Mouse (Mus musculus) C2C12 (cell line): ENCODE measurements around the gene Etv4. TPM values are rescaled to one million over a fixed set of nuclear protein-coding genes. Genes with fewer than 3 reads are reported as not detected.

Source experiments
- H3K27me3 ChIP-seq: one replicate; pipeline ENCODE4 v1.6.1; 2011; ENCODE audit not compliant: control insufficient read depth, insufficient read depth, insufficient read length
- H3K36me3 ChIP-seq: one replicate; pipeline ENCODE4 v1.6.1; 2011; ENCODE audit not compliant: control insufficient read depth, insufficient read depth
- H3K4me3 ChIP-seq: one replicate; pipeline ENCODE4 v1.5.1; 2011; ENCODE audit warnings: mild to moderate bottlenecking, control low read depth; ENCODE audit not compliant: poor library complexity, insufficient read depth, severe bottlenecking
- H3K79me2 ChIP-seq: one replicate; pipeline ENCODE4 v1.6.1; 2011; ENCODE audit not compliant: control insufficient read depth, insufficient read depth
- H3K79me3 ChIP-seq: one replicate; pipeline ENCODE4 v1.6.1; 2011; ENCODE audit warnings: low read depth, control low read depth
- H3ac ChIP-seq: one replicate; pipeline ENCODE3; 2011; ENCODE audit warnings: low read depth; ENCODE audit not compliant: control insufficient read depth, insufficient read length
- CEBPB ChIP-seq: IDR thresholded peaks from one replicate; pipeline ENCODE4 v1.6.1; 2011; ENCODE audit warnings: low read depth, mild to moderate bottlenecking, control low read depth, moderate library complexity
- CTCF ChIP-seq: IDR thresholded peaks from one replicate; pipeline ENCODE4 v1.5.1; 2011; ENCODE audit not compliant: control insufficient read depth, insufficient read depth, insufficient read length
- FOSL1 ChIP-seq: IDR thresholded peaks from one replicate; pipeline ENCODE4 v1.8.0; 2011; ENCODE audit warnings: mild to moderate bottlenecking, low read length; ENCODE audit not compliant: poor library complexity, insufficient read depth, severe bottlenecking
- MAX ChIP-seq: IDR thresholded peaks from one replicate; pipeline ENCODE4 v1.6.1; 2011; ENCODE audit warnings: mild to moderate bottlenecking, control low read depth
- MYOD1 ChIP-seq: IDR thresholded peaks from one replicate; pipeline ENCODE4 v1.6.1; 2011; ENCODE audit warnings: low read depth; ENCODE audit not compliant: control insufficient read depth, insufficient read length
- MYOG ChIP-seq: IDR thresholded peaks from one replicate; pipeline ENCODE4 v1.6.1; 2011; ENCODE audit not compliant: control insufficient read depth, insufficient read length; ENCODE audit errors: extremely low read depth
- USF1 ChIP-seq: IDR thresholded peaks from one replicate; pipeline ENCODE4 v1.6.1; 2011; ENCODE audit warnings: low read depth, mild to moderate bottlenecking, control low read depth, moderate library complexity
- polyA plus RNA-seq: library from polyadenylated mRNA; unstranded; fragments of >200 nt; fragmentation: generic; extraction: Trizol; gene quantifications from one replicate; pipeline ENCODE4 v1.2.1, GENCODE M21; 2012; ENCODE audit warnings: missing spikeins

The Etv4 gene
- polyA plus RNA-seq, 1 experiment, result 67.5 TPM

GRCm38 (mm10) chr11:101809060-101809828 lies 24.1 kb upstream of the Etv4 start:
- no peaks in the 10 kb centered on the region for H3K27me3 ChIP-seq
- no peak overlapping the region for H3ac ChIP-seq
- H3K79me3 ChIP-seq, result no peaks in the 10 kb centered on the region
- H3K36me3 ChIP-seq, result no peaks in the 10 kb centered on the region
- no peak overlapping the region for H3K4me3 ChIP-seq
- TF ChIP-seq CEBPB (no peak), MYOD1 (no peak), FOSL1 (no peak), MAX (no peak), CTCF (no peak), MYOG (no peak), USF1 (no peak)
- no peaks in the 10 kb centered on the region for H3K79me2 ChIP-seq

DNA sequence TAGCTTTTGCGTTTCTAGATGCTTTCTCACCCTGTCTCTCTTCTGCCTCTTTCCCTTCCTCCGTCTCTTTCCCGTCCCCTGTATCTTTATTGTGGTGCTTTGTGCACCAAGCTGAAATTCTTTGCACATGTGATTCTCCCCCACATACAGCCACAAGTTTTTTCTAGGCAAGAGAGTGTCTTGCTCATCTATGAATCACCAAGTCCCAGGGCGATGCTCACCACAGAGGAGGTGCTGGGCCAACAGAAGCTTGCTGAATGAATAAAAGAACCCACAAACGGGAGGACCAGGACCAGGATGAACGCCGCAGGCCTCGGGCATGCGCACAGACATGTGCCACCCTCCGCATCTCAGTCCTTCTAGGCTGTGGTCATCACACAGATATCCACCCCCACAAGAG lies 22.1 kb upstream of the Etv4 start:
- Histone ChIP-seq H3K4me3 (no peak overlapping the region), H3K79me3 (no peaks in the 10 kb centered on the region), H3K79me2 (no peaks in the 10 kb centered on the region), H3K27me3 (no peaks in the 10 kb centered on the region), H3ac (peak overlapping the region; percentile 63), H3K36me3 (no peaks in the 10 kb centered on the region)
- TF ChIP-seq FOSL1 (peak; percentile 95), MYOG (no peak), MAX (peak; percentile 46), MYOD1 (no peak), CEBPB (peak; percentile 11), USF1 (peak; percentile 83)

- Histone ChIP-seq H3K36me3 (no peaks in the 10 kb centered on the region), H3K27me3 (no peaks in the 10 kb centered on the region), H3ac (peak overlapping the region; percentile 63), H3K79me2 (no peaks in the 10 kb centered on the region), H3K4me3 (no peak overlapping the region), H3K79me3 (no peaks in the 10 kb centered on the region)
- TF ChIP-seq MYOD1 (peak; percentile 3), MAX (no peak)
These were observed 21.6 kb upstream of the Etv4 start for GRCm38 (mm10) chr11:101806741-101807140.

DNA sequence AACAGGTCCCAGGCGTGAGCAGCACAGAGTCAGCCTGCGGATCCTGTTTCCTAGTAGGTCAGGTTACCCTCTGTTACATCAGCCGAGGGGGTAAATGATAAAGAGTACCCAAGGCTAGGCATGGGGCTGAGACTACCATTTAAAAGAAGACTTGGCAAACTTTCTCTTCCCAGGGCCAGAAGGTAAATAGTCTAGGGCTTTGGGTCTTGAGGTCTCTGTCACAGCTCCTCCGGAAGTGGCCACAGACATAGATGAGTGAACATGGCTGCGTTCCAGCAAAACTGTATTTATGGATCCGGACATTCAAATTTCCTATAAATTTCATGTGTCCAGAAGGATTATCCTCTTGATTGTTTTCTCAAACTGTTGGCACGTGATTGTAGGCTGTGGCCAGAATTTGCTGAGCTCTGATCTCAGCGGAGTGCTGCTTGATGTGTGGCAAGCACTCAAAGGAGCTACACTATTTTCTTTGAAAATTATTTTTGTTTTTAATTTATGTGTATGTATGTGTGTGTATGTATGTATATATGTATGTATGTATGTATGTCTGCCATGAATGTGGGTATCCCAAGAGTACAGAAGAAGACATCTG lies 20.0 kb upstream of the Etv4 start:
- TF ChIP-seq MYOG, result no peak
- TF ChIP-seq USF1, result no peak
- no peak for TF ChIP-seq CTCF
- TF ChIP-seq MYOD1, result no peak
- no peak for TF ChIP-seq MAX
- TF ChIP-seq FOSL1, result no peak
- TF ChIP-seq CEBPB, result no peak
- Histone ChIP-seq H3K36me3 (no peaks in the 10 kb centered on the region), H3K79me2 (no peaks in the 10 kb centered on the region), H3ac (no peak overlapping the region), H3K27me3 (no peaks in the 10 kb centered on the region), H3K4me3 (no peak overlapping the region), H3K79me3 (no peaks in the 10 kb centered on the region)

GRCm38 (mm10) chr11:101801386-101801785 lies 16.2 kb upstream of the Etv4 start:
- H3K79me3 ChIP-seq, result no peaks in the 10 kb centered on the region
- no peaks in the 10 kb centered on the region for H3K27me3 ChIP-seq
- no peak overlapping the region for H3ac ChIP-seq
- H3K4me3 ChIP-seq, result no peak overlapping the region
- TF ChIP-seq USF1 (no peak), CEBPB (no peak), CTCF (no peak), FOSL1 (no peak), MYOG (no peak), MAX (no peak), MYOD1 (no peak)
- no peaks in the 10 kb centered on the region for H3K36me3 ChIP-seq
- no peaks in the 10 kb centered on the region for H3K79me2 ChIP-seq

DNA sequence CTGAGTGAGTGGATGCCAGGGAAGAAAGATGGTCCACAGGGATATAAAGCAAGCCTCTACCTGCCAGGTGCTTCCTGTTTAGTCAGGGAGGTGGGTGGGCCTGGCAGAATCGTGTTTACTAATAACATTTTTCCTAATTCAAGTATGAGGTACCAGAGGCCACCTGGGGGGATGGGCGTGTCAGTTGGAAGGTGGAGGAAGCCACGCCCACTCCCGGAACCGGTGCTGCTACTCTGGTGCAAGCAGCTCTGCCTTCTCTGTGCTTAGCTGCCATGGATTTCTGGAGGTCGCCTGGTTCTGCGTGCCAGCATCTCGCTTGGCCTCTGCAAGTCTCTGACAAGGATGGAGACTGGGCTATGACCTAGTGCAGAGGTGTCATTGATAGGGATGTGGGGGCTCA lies 12.9 kb upstream of the Etv4 start:
- H3K27me3 ChIP-seq, result no peaks in the 10 kb centered on the region
- H3K79me2 ChIP-seq, result no peaks in the 10 kb centered on the region
- H3K4me3 ChIP-seq, result no peak overlapping the region
- no peaks in the 10 kb centered on the region for H3K79me3 ChIP-seq
- no peak overlapping the region for H3ac ChIP-seq
- no peaks in the 10 kb centered on the region for H3K36me3 ChIP-seq
- no peak for TF ChIP-seq CEBPB
- no peak for TF ChIP-seq USF1
- no peak for TF ChIP-seq CTCF
- no peak for TF ChIP-seq MYOG
- TF ChIP-seq MAX, result no peak
- TF ChIP-seq MYOD1, result no peak
- no peak for TF ChIP-seq FOSL1
